Mouse (Mus musculus): ENCODE data around the gene Slx4ip. TPM values are rescaled to one million over a fixed set of nuclear protein-coding genes. Genes with fewer than 3 reads are reported as not detected.
A peak's percentile ranks its signal among the peaks of the same experiment; 100 is the strongest.

The Slx4ip gene
- total RNA-seq, 2 experiments from 2014 or later = 2.6 to 4.8 TPM

DNA sequence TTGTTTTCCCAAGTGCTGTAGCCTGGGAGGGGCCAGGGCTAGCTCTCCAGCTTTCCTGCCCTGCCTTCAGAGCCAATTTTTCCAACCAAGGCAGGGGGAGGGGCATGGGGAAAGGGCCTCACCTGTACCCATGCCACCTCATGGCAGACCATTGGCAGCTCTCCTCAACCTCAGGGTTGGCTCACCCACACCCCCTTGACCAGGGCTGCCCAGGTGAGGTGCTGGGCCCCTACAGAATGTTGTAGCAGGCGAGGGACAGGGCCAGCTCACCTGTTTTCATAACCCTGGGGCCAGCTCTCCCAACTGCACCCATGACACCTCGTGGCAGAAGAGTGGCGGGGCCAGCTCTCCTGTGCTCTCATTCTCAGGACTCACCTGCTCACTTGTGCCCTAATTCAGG lies 67.7 kb downstream of the Slx4ip start:
- intact Hi-C loops (cut with DNase I) = no loop called here
- no peak overlapping the region for H3K4me3 ChIP-seq
- DNase-seq = no peak
- no peak for TF ChIP-seq CTCF (IDR thresholded peaks at IDR 0.05)
- H3K27ac ChIP-seq = no peak overlapping the region

DNA sequence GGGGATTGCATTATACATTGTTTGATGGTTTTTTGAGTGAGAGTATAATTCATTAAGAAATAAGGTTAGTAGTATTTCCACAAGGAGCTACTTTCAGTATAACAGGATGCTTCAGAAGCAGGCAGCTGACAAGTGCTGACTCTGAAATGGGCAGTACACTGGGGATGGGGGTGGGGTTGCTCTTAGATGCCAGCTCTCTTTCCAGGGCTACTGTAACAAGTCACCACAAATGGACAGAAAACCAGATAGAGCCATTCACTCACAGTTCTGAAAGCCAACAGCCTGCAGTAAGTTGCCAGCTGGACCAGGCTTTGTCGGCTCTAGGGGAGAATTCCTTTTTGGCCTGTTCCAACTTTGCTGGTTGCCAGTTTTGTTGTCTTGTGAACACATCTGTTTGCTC lies 84.8 kb downstream of the Slx4ip start:
- peak; percentile 41 for DNase-seq
- Histone ChIP-seq H3K27ac (no peak overlapping the region), H3K4me3 (no peak overlapping the region)
- no peak for TF ChIP-seq CTCF (IDR thresholded peaks at IDR 0.05)
- intact Hi-C loops (cut with DNase I) = no loop called here

DNA sequence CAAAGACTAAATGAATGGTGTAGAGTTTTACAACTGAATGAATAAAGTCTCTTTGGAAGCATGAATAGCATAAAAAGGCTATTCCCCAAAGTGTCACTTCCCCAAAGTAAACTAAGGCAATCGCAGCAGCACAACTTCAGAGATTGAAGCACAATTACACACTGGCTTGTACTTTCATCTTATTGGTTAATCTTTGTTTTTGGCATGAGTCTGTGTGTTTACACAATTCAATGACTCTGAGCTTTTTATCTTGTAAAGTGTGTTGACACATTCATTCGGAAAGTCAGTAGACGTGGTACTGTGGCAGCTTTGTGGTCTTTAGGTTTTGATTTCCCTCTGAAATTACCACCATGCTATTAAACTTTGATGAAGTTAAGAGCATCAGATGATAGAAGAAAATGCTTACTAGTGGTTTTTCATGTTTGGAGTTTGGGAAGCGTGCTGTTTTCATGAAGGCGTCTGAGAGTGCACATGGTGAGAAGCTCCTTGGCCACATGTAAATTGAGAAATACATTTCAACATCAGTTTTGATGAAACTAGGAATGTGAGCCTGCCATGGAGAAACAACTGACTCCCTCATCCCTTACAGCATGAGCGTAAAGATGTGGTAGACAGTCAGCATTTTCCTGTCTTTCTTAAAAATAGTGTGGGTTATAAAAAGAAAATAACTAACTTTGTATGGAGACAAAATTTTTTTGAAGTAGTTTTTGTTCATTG lies 88.2 kb downstream of the Slx4ip start:
- DNase-seq = no peak
- H3K27ac ChIP-seq = no peak overlapping the region
- intact Hi-C loops (cut with DNase I) = no loop called here
- H3K4me3 ChIP-seq = no peak overlapping the region
- no peak for TF ChIP-seq CTCF (IDR thresholded peaks at IDR 0.05)

DNA sequence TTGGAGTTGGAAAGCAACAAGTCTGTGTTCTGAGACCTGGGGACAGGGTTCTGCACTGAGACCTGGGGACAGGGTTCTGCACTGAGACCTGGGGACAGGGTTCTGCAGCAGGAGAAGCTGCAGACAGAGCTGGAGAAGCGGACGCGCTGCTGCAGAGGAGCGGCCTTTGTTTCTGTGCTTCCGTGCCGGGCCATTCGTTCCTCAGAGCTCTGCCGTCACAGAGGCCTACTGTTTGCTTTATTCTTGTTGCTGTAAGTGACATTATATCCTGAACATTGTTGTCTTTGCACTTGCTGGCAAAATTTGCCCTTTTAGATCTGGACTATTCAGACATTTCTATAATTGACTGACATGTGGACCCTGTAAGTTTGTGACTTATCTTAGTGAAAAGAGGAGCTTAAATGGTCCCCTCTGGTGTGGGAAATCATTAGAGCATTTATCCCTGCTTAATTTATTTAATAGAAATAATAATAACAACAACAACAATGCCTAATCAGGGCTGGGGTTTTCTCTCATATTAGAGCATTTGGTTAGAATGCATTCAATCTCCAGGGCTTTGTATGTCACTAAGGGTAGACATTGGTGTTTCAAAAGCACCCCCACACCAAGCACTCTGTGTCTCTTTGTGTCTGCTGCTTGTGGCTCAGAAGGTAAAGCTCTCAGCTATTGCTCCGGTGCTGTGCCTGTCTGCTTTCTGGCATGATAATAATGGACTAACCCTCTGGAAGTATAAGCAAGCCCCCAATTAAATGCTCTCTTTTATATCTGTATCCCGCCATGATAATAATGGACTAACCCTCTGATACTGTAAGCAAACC lies 90.3 kb downstream of the Slx4ip start:
- intact Hi-C loops (cut with DNase I) = no loop called here
- no peak overlapping the region for H3K27ac ChIP-seq
- no peak for TF ChIP-seq CTCF (IDR thresholded peaks at IDR 0.05)
- no peak overlapping the region for H3K4me3 ChIP-seq
- no peak for DNase-seq

- peak; percentile 64 for TF ChIP-seq CTCF (IDR thresholded peaks at IDR 0.05)
- DNase-seq = peak; percentile 27
- intact Hi-C loops (cut with DNase I) = loop anchor here (2.0 kb wide), 1 partner anchor 69 kb away; no protein-coding TSS in a partner anchor
- H3K27ac ChIP-seq = no peak overlapping the region
- no peak overlapping the region for H3K4me3 ChIP-seq
Observed at GRCm38 (mm10) chr2:136983959-136984358, 92.9 kb downstream of the Slx4ip start.

- peak overlapping the region; percentile 9; the same call in 1 of the 2 replicates for H3K27ac ChIP-seq
- TF ChIP-seq CTCF (IDR thresholded peaks at IDR 0.05) = no peak
- intact Hi-C loops (cut with DNase I) = loop anchor here (2.0 kb wide), 1 partner anchor 71 kb away; no protein-coding TSS in a partner anchor
- no peak for DNase-seq
- no peak overlapping the region for H3K4me3 ChIP-seq
Observed at GRCm38 (mm10) chr2:136985998-136986730, 95.1 kb downstream of the Slx4ip start.

- no peak overlapping the region for H3K27ac ChIP-seq
- H3K4me3 ChIP-seq = no peak overlapping the region
- TF ChIP-seq CTCF (IDR thresholded peaks at IDR 0.05) = no peak
- intact Hi-C loops (cut with DNase I) = loop anchor here (10.0 kb wide), 1 partner anchor 112 kb away; no protein-coding TSS in a partner anchor
- no peak for DNase-seq
Observed at GRCm38 (mm10) chr2:136993116-136993515, 102.1 kb downstream of the Slx4ip start.

GRCm38 (mm10) chr2:136997104-136997503 lies 106.1 kb downstream of the Slx4ip start:
- intact Hi-C loops (cut with DNase I) = loop anchor here (2.0 to 10.0 kb wide), 3 partner anchors 108 to 946 kb away; no protein-coding TSS in a partner anchor
- peak; percentile 68 for TF ChIP-seq CTCF (IDR thresholded peaks at IDR 0.05)
- no peak overlapping the region for H3K27ac ChIP-seq
- peak; percentile 24 for DNase-seq
- H3K4me3 ChIP-seq = no peak overlapping the region

GRCm38 (mm10) chr2:137002031-137002430 lies 111.0 kb downstream of the Slx4ip start:
- H3K27ac ChIP-seq = no peak overlapping the region
- H3K4me3 ChIP-seq = no peak overlapping the region
- no peak for DNase-seq
- TF ChIP-seq CTCF (IDR thresholded peaks at IDR 0.05) = no peak
- intact Hi-C loops (cut with DNase I) = no loop called here

- DNase-seq = no peak
- Histone ChIP-seq H3K4me3 (no peak overlapping the region), H3K27ac (no peak overlapping the region)
- TF ChIP-seq CTCF (IDR thresholded peaks at IDR 0.05) = no peak
- intact Hi-C loops (cut with DNase I) = no loop called here
Observed at GRCm38 (mm10) chr2:137006656-137007055, 115.6 kb downstream of the Slx4ip start.

DNA sequence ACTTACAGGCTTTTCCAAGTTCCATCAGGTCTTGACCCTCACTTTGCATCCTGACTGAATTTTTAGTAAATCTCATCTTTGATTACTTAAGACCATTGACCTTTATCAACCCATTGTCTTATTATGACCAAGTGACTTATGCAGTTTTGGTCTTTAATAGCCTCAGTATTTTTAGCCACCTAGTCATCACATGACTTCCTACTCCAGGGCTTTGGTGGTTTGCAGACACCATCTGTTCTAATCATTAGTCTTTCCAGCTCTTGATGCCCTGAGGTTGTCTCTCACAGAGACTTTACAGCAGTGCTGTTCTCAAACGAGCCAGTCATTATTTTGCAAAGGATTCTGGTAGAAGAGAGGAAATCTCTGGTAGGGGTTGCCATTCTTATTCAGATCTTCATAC lies 121.0 kb downstream of the Slx4ip start:
- DNase-seq = no peak
- H3K4me3 ChIP-seq = no peak overlapping the region
- H3K27ac ChIP-seq = peak overlapping the region; percentile 64
- intact Hi-C loops (cut with DNase I) = no loop called here
- no peak for TF ChIP-seq CTCF (IDR thresholded peaks at IDR 0.05)

DNA sequence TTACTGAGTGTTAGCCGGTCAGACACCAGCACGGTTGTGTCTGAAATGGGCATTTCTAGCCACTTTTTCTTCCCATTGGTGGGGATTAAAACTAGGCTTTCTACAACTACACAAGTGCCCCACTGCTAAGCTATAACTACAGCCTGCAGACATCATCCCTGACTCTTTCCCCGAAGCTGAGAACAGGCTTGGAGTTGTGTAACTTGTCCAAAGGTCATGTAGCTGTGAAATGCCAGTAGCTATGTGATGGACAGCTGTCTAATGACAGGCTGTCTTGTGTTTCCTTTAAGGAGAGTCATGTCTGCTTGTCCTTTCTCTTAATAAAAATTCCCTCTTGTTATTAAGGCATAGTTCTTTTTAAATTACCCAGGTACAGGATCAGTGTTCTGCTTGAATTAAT lies 122.1 kb downstream of the Slx4ip start:
- intact Hi-C loops (cut with DNase I) = no loop called here
- peak; percentile 26 for DNase-seq
- H3K4me3 ChIP-seq = no peak overlapping the region
- no peak for TF ChIP-seq CTCF (IDR thresholded peaks at IDR 0.05)
- H3K27ac ChIP-seq = peak overlapping the region; percentile 64

Data from gastrocnemius, adult 2 months (tissue).